Mouse (Mus musculus) left cerebral cortex, adult 2 months (tissue): Measurements from ENCODE around the gene Rpsa. TPM values are rescaled to one million over a fixed set of nuclear protein-coding genes. Genes with fewer than 3 reads are reported as not detected.
"Not testable (repeated sequence)": the region's sequence is repeated elsewhere in the genome, so short reads cannot be mapped to it uniquely, and the experiment has no call there.

Source experiments
- DNase-seq, 2 experiments: peaks; one replicate each; pipeline ENCODE4 v3.0.0; 2021 to 2022; ENCODE audit warnings: low spot score in 2 of 2, mixed read lengths in 1 of 2; ENCODE audit errors: extremely low spot score in 1 of 2
- H3K27ac ChIP-seq: fragments of 200-600 bp; 2 replicates; pipeline ENCODE4 v1.8.1; 2022
- H3K4me3 ChIP-seq: fragments of 200-600 bp; 2 replicates; pipeline ENCODE4 v1.8.1; 2022
- CTCF ChIP-seq: fragments of 200-600 bp; IDR thresholded peaks from 2 replicates; pipeline ENCODE4 v1.8.1; 2022; ENCODE audit warnings: antibody characterized with exemption, mild to moderate bottlenecking, moderate library complexity
- intact Hi-C: fragments of 180-260 bp; cut with DNase I; formaldehyde crosslinking; loops from one replicate; pipeline ENCODE4 v1.15.1; 2025
- total RNA-seq, 2 experiments: library from RNA; stranded (reverse); gene quantifications; 2 replicates each; pipeline ENCODE4 v1.2.3; 2021

The Rpsa gene
- total RNA-seq, 2 experiments from 2014 or later = 398 to 400 TPM

DNA sequence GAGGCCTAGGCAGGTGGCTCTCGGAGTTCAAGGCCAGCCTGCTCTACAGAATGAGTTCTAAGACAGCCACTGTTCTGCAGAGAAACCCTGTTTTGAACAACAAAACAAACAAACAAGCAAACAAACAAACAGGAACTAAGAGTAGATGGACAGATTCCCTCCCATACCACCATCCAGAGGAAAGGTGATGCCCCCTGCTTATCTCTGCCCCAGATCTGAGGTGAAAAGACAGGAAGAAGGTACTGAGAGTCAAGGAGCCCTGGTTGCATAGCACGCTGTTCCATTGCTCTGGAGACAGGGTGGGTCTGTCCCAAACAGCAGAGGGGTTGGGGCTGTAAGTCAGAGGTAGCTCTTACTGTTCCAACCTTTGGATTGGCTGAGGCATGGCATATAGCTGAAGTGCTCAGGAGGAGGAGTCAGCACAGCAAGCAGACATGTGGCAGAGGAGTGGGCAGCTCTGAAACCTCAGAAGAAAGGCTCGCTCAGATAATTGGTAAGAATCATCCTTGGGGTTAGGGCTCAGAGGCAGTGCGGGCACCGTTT lies 35.7 kb upstream of the Rpsa start, which contains the start of gene Ccr8:
Gene Ccr8 (plus strand): TSS at position 419 of the 543 bp plus-strand sequence.
- no peak within 1 kb of the TSS for H3K4me3 ChIP-seq
- no peak for DNase-seq
- intact Hi-C loops = no loop called here

DNA sequence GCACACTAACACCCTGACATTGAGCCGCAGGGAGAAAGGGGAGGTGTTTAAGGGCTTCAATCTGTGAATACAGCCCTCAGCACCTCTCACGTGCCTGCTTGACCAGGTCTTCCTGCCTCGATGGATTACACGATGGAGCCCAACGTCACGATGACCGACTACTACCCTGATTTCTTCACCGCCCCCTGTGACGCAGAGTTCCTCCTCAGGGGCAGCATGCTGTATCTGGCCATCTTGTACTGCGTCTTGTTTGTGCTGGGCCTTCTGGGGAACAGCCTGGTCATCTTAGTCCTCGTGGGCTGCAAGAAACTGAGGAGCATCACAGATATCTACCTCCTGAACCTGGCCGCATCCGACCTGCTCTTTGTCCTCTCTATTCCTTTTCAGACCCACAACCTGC lies 33.8 kb upstream of the Rpsa start:
- Histone ChIP-seq H3K4me3 (no peak overlapping the region), H3K27ac (no peak overlapping the region)
- TF ChIP-seq CTCF = no peak
- intact Hi-C loops = no loop called here
- no peak for DNase-seq

More for the DNA sequence above, 35.7 kb upstream of the Rpsa start, which contains the start of gene Ccr8:
- no peak for TF ChIP-seq CTCF
- H3K27ac ChIP-seq = no peak within 1 kb of the TSS

GRCm38 (mm10) chr9:120095886-120096285 lies 31.6 kb upstream of the Rpsa start:
- Histone ChIP-seq H3K27ac (no peak overlapping the region), H3K4me3 (no peak overlapping the region)
- no peak for DNase-seq
- intact Hi-C loops = no loop called here
- TF ChIP-seq CTCF = no peak

DNA sequence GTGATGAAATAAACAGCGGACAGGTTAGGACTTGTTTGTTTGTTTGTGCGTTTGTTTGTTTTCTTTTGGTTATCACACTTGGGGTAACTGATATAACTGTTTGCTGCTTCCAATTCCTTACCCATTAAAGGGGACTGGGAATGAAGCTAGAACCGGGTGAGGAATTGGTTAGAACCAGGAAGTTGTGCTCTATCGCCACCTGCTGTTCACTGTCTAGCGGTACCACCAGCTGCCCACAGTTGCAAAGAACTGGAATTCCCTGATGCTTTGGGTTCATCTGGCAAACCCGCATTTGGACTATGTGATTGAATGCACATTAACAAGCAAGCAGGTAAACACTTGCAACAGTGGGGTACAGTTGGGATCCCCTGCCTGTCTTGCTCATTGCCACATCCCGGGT lies 28.8 kb upstream of the Rpsa start:
- Histone ChIP-seq H3K27ac (no peak overlapping the region), H3K4me3 (no peak overlapping the region)
- intact Hi-C loops = loop anchor here (1.0 to 2.0 kb wide), 3 partner anchors 26 to 78 kb away; no protein-coding TSS in a partner anchor
- DNase-seq = peak; percentile 59 to 74
- peak; percentile 94 for TF ChIP-seq CTCF

GRCm38 (mm10) chr9:120099304-120099703 lies 28.2 kb upstream of the Rpsa start:
- intact Hi-C loops = loop anchor here (2.0 kb wide), 1 partner anchor 27 kb away; no protein-coding TSS in a partner anchor
- TF ChIP-seq CTCF = no peak
- DNase-seq = no peak
- Histone ChIP-seq H3K4me3 (no peak overlapping the region), H3K27ac (no peak overlapping the region)

GRCm38 (mm10) chr9:120101165-120101564 lies 26.3 kb upstream of the Rpsa start:
- DNase-seq = no peak
- H3K4me3 ChIP-seq = no peak overlapping the region
- TF ChIP-seq CTCF = no peak
- intact Hi-C loops = no loop called here
- no peak overlapping the region for H3K27ac ChIP-seq

DNA sequence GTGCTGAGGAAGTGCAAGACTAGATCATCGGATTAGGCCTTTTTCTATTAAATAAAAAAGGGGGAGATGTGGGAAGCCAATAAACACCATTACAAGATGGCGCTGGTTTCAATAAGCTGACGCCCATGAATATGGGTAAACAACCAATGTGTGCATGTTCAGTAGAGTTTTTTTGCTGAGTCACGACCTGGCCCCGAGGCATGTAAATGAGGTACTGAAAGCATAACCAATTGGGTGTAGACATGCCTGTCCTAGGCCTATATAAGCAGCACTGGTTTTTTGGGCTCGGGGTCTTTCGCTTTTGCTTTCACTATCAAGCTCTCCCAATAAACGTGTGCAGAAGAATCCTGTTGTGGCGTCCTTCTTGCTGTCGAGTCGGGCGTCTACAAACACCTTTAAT lies 18.5 kb upstream of the Rpsa start:
- H3K27ac ChIP-seq, DNase-seq, H3K4me3 ChIP-seq, intact Hi-C loops: not testable (repeated sequence)

- H3K27ac ChIP-seq = peak within 1 kb of the TSS; percentile 99
- peak; percentile 93 to 95 for DNase-seq
- peak; percentile 87 for TF ChIP-seq CTCF
- intact Hi-C loops = loop anchor here (1.0 kb wide), 1 partner anchor 17 kb away; the partner anchor contains the start of gene Rpsa
- H3K4me3 ChIP-seq = peak within 1 kb of the TSS; percentile 100
These were observed 17.1 kb upstream of the Rpsa start, which contains the start of gene Slc25a38 for GRCm38 (mm10) chr9:120110211-120111018. Gene Slc25a38 (plus strand): TSS chr9:120110374.

GRCm38 (mm10) chr9:120111156-120111945 lies 16.1 kb upstream of the Rpsa start:
- TF ChIP-seq CTCF = no peak
- no peak for DNase-seq
- intact Hi-C loops = no loop called here
- Histone ChIP-seq H3K4me3 (peak overlapping the region; percentile 100), H3K27ac (peak overlapping the region; percentile 99)

GRCm38 (mm10) chr9:120112472-120112871 lies 15.0 kb upstream of the Rpsa start:
- Histone ChIP-seq H3K27ac (no peak overlapping the region), H3K4me3 (no peak overlapping the region)
- no peak for TF ChIP-seq CTCF
- intact Hi-C loops = no loop called here
- DNase-seq = no peak

DNA sequence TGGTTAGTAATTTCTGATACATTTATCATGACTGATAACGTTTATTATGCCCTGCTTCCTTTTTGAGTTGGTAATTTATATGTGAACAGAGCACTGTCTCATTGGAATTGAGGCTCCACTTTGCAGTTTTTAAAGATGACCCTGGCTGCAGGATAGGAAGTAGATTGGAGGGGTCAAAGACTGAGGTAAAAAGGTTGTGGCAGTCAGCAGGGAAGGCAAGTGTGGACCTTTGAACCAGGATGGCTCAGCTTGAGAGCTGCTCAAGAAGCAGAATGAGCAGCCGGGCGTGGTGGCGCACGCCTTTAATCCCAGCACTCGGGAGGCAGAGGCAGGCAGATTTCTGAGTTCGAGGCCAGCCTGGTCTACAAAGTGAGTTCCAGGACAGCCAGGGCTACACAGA lies 14.0 kb upstream of the Rpsa start:
- DNase-seq = no peak
- TF ChIP-seq CTCF = no peak
- intact Hi-C loops = no loop called here
- H3K4me3 ChIP-seq = no peak overlapping the region
- H3K27ac ChIP-seq = no peak overlapping the region
